Mouse (Mus musculus) cerebellum, adult 8-10 months (tissue): ENCODE results near the gene Usp32.

ENCODE experiments used
- DNase-seq: peaks from one replicate; pipeline ENCODE4 v3.0.0; 2022

Usp32 gene

DNA sequence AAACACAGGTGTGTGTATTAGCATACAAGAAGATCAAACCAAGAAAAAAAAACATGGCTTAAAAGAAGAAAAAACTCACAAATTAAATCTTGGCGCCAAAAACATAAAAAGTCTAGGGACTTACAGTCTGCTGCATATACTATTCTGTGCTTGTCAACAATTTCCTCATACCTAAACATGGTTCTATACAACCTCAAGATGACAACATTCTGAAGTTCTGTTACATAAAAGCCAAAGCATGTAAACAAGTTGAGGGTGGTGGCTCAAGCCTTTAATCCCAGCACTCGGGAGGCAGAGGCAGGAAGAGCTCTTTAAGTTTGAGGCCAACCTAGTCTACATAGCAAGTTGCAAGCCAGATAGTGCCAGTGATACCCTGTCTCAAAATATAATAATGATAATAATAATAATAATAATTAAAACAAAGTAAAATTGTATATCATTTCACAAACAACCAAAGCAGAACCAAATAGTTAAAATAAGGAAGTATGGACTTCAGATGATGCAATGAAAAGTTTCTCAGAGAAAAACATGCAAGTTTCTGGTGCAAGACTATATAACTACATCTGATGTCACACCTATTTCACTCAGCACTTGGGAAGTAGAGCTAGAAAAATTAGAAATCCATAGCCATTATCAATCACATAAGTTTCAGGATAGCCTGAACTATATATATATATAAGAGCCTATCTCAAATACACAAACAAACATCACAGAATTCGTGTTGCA lies 16.5 kb downstream of the Usp32 start:
- DNase-seq: no peak

DNA sequence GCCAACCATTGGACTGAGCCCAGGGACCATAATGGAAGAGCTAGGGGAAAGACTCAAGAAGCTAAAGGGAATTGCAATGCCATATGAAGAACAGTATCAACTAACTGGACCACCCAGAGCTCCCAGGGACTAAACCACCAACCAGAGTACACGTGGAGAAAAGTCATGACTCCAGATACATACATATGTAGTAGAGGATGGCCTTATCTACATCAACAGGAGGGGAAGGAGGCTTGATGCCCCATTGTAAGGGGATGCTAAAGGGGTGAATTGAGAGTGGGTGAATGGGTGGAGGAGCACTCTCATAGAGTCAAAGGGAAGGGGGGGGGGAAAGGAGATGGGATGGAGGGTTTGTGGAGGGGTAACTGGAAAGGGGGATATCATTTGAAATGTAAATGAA lies 17.9 kb downstream of the Usp32 start:
- DNase-seq: no peak

DNA sequence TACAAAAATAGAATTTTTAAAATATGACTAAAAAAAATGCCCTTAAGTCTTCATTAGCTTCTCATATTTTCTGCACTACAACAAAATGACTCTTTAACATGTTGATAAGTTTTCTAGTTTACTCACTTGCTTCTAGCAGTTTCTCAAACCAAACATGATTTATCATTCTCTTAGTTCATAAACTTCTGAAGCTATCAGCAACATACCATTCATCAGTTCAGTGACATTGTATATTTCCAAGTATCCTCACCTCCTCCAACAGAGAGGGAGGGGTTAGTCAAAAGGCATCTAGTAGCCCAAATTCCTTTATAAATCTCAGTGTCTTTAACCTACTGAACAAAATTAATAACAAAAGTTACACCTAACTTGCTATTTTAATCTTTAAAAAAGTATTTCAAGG lies 22.8 kb downstream of the Usp32 start:
- no peak for DNase-seq

GRCm38 (mm10) chr11:85116084-85116844 lies 23.7 kb downstream of the Usp32 start:
- DNase-seq: no peak

DNA sequence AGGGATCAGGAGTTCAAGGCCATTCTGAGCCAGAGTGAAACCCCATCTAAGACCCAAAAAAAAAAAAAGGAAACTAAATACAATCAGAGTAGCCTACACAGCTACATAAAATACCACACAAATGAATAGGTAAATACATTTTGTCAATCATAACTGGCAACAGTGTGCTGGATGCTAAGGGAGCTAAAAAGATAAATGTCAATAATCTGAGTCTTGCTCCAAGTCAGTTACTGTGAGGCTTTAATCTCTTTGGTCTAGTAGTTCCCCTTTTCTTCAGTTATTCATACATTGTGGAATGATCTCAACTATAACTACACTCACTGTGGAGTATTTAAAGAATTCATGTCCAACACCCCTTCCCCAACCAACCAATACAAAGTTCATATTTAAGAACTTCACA lies 30.0 kb downstream of the Usp32 start:
- no peak for DNase-seq

DNA sequence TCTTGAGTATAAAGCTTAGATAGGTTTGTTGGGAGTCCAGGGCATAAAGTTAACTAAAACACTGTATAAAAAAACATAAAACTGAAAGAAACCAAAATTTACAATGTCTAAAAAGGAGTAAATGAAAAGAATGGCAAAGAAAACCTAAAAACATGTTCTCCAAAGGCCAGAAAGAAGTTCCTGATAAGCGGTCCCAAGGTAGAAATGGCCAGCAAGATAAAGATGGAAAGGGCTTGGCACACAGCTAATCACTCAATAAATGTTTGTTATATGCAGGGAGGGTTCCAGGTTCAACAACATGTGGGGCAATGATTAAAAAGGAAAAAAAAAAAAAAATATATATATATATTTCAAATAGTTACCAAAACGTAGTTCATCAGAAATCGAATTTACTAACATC lies 32.7 kb downstream of the Usp32 start:
- DNase-seq: no peak

- DNase-seq: no peak
Observed at GRCm38 (mm10) chr11:85105836-85106235, 34.1 kb downstream of the Usp32 start.

DNA sequence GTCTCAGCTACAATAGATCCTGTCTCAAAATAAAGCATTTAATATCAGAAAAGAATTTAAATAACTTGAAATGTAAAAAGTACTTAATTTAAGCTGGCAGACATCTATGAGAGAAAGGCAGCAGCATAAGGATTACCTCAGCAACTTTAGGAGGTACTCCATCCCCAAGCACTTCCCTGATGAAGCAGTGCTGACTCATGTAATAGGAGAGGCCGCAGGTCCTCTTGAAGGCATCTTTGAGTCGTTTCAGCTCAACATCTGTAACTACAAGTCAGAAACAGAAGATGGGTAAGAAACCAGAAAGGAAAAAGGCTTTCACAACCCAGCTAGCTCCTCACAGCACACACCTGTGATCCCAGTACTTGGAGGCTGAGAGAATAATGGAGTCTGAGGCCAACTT lies 36.2 kb downstream of the Usp32 start:
- DNase-seq: no peak

- DNase-seq: no peak
Observed at GRCm38 (mm10) chr11:85095116-85095515, 44.8 kb downstream of the Usp32 start.

- no peak for DNase-seq
Observed at GRCm38 (mm10) chr11:85086253-85086652, 53.7 kb downstream of the Usp32 start.

DNA sequence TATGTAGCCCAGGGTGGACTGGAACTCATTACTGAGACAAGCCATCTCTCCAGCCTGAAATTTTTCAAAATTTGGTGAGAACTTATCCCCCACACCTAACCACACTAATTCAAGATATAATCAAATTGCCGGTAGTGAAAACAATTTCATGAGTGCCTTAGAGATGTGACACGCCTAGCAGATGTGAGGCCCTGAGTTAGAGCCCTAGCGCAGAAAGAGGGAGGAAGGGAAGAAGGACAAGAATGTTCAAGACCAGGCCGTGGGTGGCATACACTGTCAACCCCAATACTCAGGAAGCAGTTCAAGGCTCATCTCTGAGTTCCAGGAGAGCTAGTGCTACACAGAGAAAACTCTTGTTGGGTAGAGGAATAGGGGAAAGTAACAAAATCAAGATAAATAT lies 72.1 kb downstream of the Usp32 start:
- no peak for DNase-seq

DNA sequence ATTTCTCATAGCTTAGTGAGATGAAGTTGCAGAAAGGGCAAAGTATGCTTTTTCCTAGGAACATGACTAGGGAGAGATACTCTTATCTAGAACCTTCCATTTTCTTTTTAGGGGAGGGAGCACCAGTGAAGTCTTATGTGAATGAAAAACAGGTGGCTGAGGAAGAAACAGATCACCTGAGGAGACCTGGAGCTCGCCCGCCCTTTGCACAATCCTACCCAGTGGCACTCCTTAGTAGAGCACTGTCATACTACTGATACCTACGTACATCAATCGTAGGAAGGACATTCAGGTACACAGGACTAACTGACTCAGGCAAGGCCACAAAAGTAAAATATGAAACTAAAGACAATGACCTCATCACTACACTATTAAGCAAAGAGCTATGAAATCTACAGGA lies 81.4 kb downstream of the Usp32 start:
- no peak for DNase-seq

DNA sequence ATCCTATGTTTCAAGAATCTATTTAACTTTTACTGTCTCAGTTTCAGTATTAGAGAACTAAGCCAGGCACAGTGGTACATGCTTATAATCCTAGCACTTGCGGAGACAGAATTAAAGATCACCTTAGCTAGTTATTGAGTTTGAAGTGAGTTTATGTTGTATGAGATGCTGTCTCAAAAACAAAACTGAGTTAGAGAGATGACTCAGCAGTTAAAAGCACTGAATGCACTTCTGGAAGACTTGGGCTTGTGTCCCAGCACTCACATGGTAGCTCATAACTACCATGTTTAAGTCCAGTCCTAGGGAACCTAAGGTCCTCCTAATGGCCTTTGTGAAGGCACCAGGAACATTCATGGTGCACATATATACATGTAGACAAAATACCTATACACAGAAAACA lies 82.4 kb downstream of the Usp32 start:
- no peak for DNase-seq

DNA sequence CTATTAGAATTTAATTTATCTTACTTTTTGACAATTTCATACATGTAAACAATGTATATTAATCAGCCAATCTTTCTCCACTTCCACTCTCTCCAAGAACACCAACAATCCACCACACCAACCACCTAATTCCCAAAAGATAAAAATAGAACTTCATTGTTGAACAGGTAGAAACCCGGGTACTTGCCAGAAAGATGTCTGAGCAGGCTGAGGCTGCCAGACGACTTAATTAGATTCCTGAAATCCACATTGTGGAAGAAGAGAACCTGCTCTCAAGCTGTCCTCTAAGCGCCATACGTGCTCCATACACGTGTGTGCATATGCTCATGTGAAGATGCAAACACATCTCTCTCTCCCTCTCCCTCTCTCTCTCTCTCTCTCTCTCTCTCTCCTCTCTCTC lies 83.1 kb downstream of the Usp32 start:
- peak; percentile 5 for DNase-seq

DNA sequence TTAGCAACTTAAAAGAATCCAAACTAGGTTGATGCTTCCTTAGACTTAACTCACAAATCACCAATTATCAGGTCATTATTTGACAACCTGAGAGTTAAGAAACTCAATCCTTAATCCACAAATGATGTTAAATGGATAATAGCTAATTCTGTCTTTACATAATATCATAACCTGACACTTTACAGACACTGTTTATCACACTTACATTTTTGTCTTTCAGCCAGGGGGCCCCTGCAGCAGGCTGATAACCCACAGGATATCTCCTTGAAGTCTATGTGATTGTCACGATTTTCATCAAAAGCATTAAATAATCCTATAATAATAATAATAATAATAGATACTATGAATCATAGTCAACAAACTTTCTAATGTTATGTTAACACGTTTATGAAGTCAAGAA lies 84.4 kb downstream of the Usp32 start:
- DNase-seq: no peak

GRCm38 (mm10) chr11:85039256-85039655 lies 100.7 kb downstream of the Usp32 start:
- no peak for DNase-seq

- DNase-seq: no peak
Observed at GRCm38 (mm10) chr11:85013121-85013520, 126.8 kb downstream of the Usp32 start.

- no peak for DNase-seq
Observed at GRCm38 (mm10) chr11:85003566-85003965, 136.4 kb downstream of the Usp32 start.

- no peak for DNase-seq
Observed at GRCm38 (mm10) chr11:84995241-84995640, 144.7 kb downstream of the Usp32 start.

- DNase-seq: no peak
Observed at GRCm38 (mm10) chr11:84992996-84993395, 147.0 kb downstream of the Usp32 start.

DNA sequence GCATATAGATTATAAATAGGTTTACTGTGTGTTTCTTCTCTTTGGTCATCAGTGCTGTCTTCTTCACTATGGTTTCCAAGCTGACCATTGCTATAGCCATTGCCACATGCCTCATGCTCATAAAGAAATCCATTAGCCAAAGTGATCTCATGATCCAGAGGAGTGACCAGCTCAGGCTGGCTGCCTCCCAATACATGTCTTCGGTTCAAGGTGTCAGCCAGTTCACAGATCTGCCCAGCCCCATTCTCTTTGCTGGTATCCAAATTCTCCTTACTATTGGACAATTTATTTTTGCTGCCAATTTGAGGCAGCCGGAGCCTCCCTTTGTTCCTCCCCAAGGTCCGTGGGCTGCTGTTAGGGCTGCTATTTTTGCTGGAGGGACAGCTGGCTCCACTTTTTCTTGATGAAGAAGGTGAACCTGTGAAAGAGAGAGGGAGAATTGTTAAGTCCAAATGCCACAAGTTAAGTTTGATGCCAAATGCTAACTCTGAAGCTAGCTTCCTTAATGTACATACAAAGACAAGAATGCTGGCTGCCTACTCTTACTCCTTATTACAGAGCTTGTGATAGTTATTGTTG lies 151.5 kb downstream of the Usp32 start:
- no peak for DNase-seq

DNA sequence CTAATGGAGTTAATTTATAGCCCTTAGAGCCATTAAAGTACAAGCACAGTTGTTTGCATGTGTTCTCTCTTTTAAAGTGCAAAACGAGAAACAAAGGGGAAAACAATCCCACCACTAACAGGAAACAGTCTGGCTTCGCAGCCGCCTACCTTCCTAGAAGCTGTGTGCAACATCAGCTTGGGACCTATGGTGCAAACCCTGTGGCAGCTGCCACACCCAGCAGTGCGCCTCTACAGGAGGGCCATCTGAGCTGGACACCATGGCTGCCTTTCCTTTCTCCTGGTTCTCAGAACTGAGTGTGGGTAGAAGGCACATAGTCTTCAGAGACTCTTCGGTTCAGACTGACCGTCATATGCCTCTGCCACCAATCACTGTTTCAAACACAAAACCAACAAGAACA lies 154.5 kb downstream of the Usp32 start:
- no peak for DNase-seq

GRCm38 (mm10) chr11:84980697-84981096 lies 159.3 kb downstream of the Usp32 start:
- DNase-seq: no peak

DNA sequence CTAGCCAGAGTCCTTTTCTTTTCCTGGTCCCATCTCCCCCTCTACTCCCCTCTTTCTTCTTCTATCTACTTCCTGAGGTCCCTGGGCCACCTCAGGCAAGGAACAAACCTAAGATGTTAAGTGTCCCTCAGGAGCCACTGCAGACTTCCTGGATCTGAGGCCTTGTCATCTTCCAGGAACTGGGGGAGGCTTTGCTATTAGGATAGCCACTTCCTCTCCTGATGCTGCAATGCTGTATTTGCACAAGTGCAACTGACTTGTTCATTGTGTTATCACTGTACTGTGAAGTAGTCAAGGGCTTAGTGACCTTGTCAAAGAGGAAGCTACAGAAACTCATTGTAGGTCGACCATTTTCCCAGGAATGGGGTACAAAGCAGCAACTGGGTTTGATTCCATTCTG lies 160.6 kb downstream of the Usp32 start:
- no peak for DNase-seq
